ENCODE assay signal across 8 mouse cellular contexts in the genomic region with DNA sequence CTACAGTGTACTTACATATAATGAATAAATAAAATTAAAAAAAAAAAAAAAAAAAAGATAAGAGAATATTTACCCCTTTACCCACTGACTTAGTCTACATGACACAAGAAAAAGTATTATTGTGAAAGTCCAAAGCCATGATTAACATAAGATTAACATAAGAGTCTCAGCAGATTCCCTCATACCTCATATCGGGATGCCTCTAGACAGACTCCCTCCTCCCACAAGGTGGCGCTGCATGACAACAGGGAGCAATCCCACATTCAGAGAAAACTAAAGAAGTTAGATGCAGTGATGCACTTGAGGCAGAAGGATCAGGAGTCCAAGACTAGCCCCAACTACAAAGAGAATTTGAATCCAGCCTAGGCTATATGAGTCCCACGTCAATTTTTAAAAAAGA. TPM values are rescaled to one million over a fixed set of nuclear protein-coding genes. Genes with fewer than 3 reads are reported as not detected.
A peak's percentile ranks its signal among the peaks of the same experiment; 100 is the strongest.
DNase-seq lines count a peak whose midpoint lies in the region; ATAC-seq and TF ChIP-seq lines count a peak whose summit lies in the region.

No protein-coding gene starts in this region.

- no peak overlapping the region for H3K4me3 ChIP-seq in testis, adult 2 months (ENCODE audit: control insufficient read depth, low read depth, low read length)
- no peak overlapping the region for H3K4me3 ChIP-seq in cortical plate, adult 2 months (ENCODE audit: insufficient read depth, low read length)
- no peak overlapping the region for H3K4me3 ChIP-seq in intestine, embryonic 16.5 days (ENCODE audit: low read length)
- no peak overlapping the region for H3K4me3 ChIP-seq in limb, embryonic 11.5 days (ENCODE audit: low read depth, low read length)
- no peak overlapping the region for H3K4me3 ChIP-seq in midbrain, embryonic 15.5 days

- H3K27me3 ChIP-seq in testis, adult 2 months (ENCODE audit: control insufficient read depth, insufficient read depth, low read length) = no peaks in the 10 kb centered on the region
- no peaks in the 10 kb centered on the region for H3K27me3 ChIP-seq in intestine, embryonic 16.5 days (replicated peaks; ENCODE audit: control insufficient read depth, insufficient read depth, low read length)
- H3K27me3 ChIP-seq in limb, embryonic 11.5 days (ENCODE audit: control insufficient read depth, insufficient read depth, low read length) = no peaks in the 10 kb centered on the region
- H3K27me3 ChIP-seq in midbrain, embryonic 15.5 days (replicated peaks) = no peaks in the 10 kb centered on the region

- ATAC-seq in intestine, embryonic 16.5 days = peak; percentile 70
- peak; percentile 77; the same call in 1 of the 2 replicates for ATAC-seq in limb, embryonic 11.5 days (ENCODE audit: insufficient number of reproducible peaks, low FRiP score, low TSS enrichment, low read depth)
- ATAC-seq in midbrain, embryonic 15.5 days (replicated peaks) = peak; percentile 52; the same call in 1 of the 2 replicates

- DNase-seq in testis, postnatal 14 days (ENCODE audit: low spot score) = no peak
- DNase-seq in gastrocnemius, postnatal 25 days = peak; percentile 28
- peak; percentile 87 for DNase-seq in limb, embryonic 11.5 days (ENCODE audit: low spot score)
- peak; percentile 73 to 78 for DNase-seq in spleen, postnatal 36 days (ENCODE audit: low spot score in 2 of 2)

- H3K4me2 ChIP-seq in intestine, embryonic 16.5 days (ENCODE audit: low read depth, low read length) = no peak overlapping the region
- H3K4me2 ChIP-seq in limb, embryonic 11.5 days (ENCODE audit: low read depth, severe bottlenecking) = no peak overlapping the region
- H3K4me2 ChIP-seq in midbrain, embryonic 15.5 days = no peak overlapping the region

- no peak overlapping the region for H3K9ac ChIP-seq in intestine, embryonic 16.5 days (ENCODE audit: low read depth, low read length)
- H3K9ac ChIP-seq in limb, embryonic 11.5 days (ENCODE audit: low read length) = no peak overlapping the region
- no peak overlapping the region for H3K9ac ChIP-seq in midbrain, embryonic 15.5 days

- TF ChIP-seq POLR2A in testis, adult 2 months (IDR thresholded peaks at IDR 0.05; ENCODE audit: control insufficient read depth, low read depth, low read length) = no peak
- no peak for TF ChIP-seq POLR2A in cortical plate, adult 2 months (IDR thresholded peaks at IDR 0.05; ENCODE audit: extremely low read depth, insufficient read depth, low read length)

- H3K36me3 ChIP-seq in testis, adult 2 months (ENCODE audit: control insufficient read depth, insufficient read depth, low read length) = no peaks in the 10 kb centered on the region
- no peaks in the 10 kb centered on the region for H3K36me3 ChIP-seq in intestine, embryonic 16.5 days (ENCODE audit: control insufficient read depth, insufficient read depth, low read length)
- no peaks in the 10 kb centered on the region for H3K36me3 ChIP-seq in limb, embryonic 11.5 days (ENCODE audit: control insufficient read depth, insufficient read depth, low read length)
- H3K36me3 ChIP-seq in midbrain, embryonic 15.5 days (replicated peaks) = no peaks in the 10 kb centered on the region

- H3K9me3 ChIP-seq in intestine, embryonic 16.5 days (ENCODE audit: control insufficient read depth, low read length) = no peaks in the 10 kb centered on the region
- no peaks in the 10 kb centered on the region for H3K9me3 ChIP-seq in limb, embryonic 11.5 days (ENCODE audit: control insufficient read depth, low read length)
- no peaks in the 10 kb centered on the region for H3K9me3 ChIP-seq in midbrain, embryonic 15.5 days

- no peaks in the 10 kb centered on the region for H3K4me1 ChIP-seq in testis, adult 2 months (ENCODE audit: control insufficient read depth, insufficient read depth, low read length)
- peaks cover 2% of the 10 kb centered on the region; the same call in 1 of the 2 replicates for H3K4me1 ChIP-seq in cortical plate, adult 2 months (ENCODE audit: control insufficient read depth, insufficient read depth, low read length)
- peaks cover 3% of the 10 kb centered on the region; the same call in 1 of the 2 replicates for H3K4me1 ChIP-seq in intestine, embryonic 16.5 days (ENCODE audit: control insufficient read depth, insufficient read depth, low read length)
- H3K4me1 ChIP-seq in limb, embryonic 11.5 days (ENCODE audit: control insufficient read depth, insufficient read depth, low read length) = no peaks in the 10 kb centered on the region
- no peaks in the 10 kb centered on the region for H3K4me1 ChIP-seq in midbrain, embryonic 15.5 days

- H3K27ac ChIP-seq in testis, adult 2 months (ENCODE audit: control insufficient read depth, insufficient read depth, low read depth, low read length) = no peak overlapping the region
- H3K27ac ChIP-seq in cortical plate, adult 2 months (ENCODE audit: insufficient read depth, low read length) = no peak overlapping the region
- H3K27ac ChIP-seq in intestine, embryonic 16.5 days (ENCODE audit: low read length) = no peak overlapping the region
- H3K27ac ChIP-seq in limb, embryonic 11.5 days (replicated peaks; ENCODE audit: low read depth, low read length) = no peak overlapping the region
- H3K27ac ChIP-seq in midbrain, embryonic 15.5 days = no peak overlapping the region

- TF ChIP-seq CTCF in testis, adult 2 months (IDR thresholded peaks at IDR 0.05; ENCODE audit: control insufficient read depth, insufficient read depth, insufficient replicate concordance, low read depth, low read length) = peak; percentile 64; the same call in 1 of the 2 replicates
- peak; percentile 97 for TF ChIP-seq CTCF in cortical plate, adult 2 months (IDR thresholded peaks at IDR 0.05; ENCODE audit: extremely low read depth, insufficient read depth, low read length)

- 18% methylated on average over 3 of the region's 3 CpGs for WGBS in intestine, embryonic 16.5 days
- 16% methylated on average over 3 of the region's 3 CpGs for WGBS in limb, embryonic 11.5 days
- WGBS in midbrain, embryonic 15.5 days = 11% methylated on average over 3 of the region's 3 CpGs

RNA-seq across cellular contexts. Expression of a gene that starts 29.7 kb away (rescaled TPM):
- 17.1 and 19.1 TPM in 2 replicates for polyA plus RNA-seq in testis, adult 2 months (2012; rRNA removed)
- polyA plus RNA-seq in cortical plate, adult 2 months (2012; rRNA removed) = 32.1 and 34.1 TPM in 2 replicates
- 1 to 10 TPM; 5.3 to 6.1 TPM for total RNA-seq in gastrocnemius, postnatal 25 days (2021)
- polyA plus RNA-seq in intestine, embryonic 16.5 days (2015; fragmentation: Nextera tagmentation; extraction: Ambion mirVana) = 5.6 and 7.9 TPM in 2 replicates
- 6.5 and 6.6 TPM in 2 replicates for polyA plus RNA-seq in limb, embryonic 11.5 days (2014; fragmentation: Nextera tagmentation; extraction: Ambion mirVana)
- polyA plus RNA-seq in midbrain, embryonic 15.5 days (2015; fragmentation: Nextera tagmentation; extraction: Ambion mirVana) = 40.4 and 41.8 TPM in 2 replicates
